Comparison of ENCODE assay signal across 17 mouse cellular contexts in the genomic region with DNA sequence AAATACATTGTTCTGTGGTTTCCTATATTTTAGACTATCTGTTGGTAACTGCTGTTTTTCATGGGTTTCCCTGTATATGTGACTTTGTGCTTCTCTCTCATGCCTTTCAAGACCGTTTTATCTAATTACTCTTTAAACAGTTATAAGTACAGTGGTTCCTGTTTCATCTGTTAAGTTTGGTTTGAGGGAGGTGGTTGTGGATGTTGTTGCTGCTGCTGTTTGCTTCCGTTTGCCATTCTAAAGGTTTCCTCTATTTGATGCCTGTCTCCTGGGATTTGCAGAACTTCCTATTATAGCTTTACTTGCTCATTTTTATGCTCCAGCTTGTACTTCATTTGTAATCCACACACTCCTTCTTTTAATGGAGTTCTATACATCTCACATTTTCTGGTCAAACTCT.
"Had no signal": no experiment of that assay in that cellular context is flagged by ENCODE, and none has a peak within 500 bp of the region (broad histone marks: within the 10 kb centered on the region; RNA-seq: fewer than 3 reads in every experiment).

No protein-coding gene starts in this region.

- DNase-seq: gastrocnemius, adult 2 months; gastrocnemius, postnatal 10 days; gastrocnemius, postnatal 25 days; heart, adult 11 months; heart, adult 2 months; heart, postnatal 14 days; heart, postnatal 36 days; kidney, adult 18-20 months; kidney, adult 8-10 months; kidney, postnatal 10 days; kidney, postnatal 25 days; kidney, postnatal 4 days; liver had no signal

- ATAC-seq: hindbrain, embryonic 16.5 days; inflammation-experienced regulatory T-cells, adult 6 months; intestine, embryonic 15.5 days; intestine, postnatal 0 days had no signal
